31 mouse cellular contexts compared by ENCODE assay signal in the genomic region with DNA sequence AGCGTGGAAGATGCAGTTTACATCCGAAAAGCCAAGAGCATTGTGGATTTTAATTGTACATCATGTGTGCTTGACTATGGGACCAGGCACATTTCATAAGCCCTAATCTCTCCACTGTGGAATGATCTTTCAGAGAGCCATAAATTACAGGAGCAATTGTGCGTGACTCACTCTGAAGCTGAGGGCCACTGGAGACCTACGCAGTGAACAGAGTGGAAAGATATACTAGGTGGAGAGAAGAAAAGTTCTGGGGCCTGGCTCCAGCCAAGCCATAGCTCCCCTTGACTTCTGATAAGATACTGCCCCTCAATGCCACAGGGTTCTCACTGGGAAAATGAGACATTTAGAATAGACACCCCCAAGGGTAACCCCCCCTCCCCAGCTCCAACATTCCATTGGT. TPM values are rescaled to one million over a fixed set of nuclear protein-coding genes. Genes with fewer than 3 reads are reported as not detected.
A peak's percentile ranks its signal among the peaks of the same experiment; 100 is the strongest.
DNase-seq lines count a peak whose midpoint lies in the region; ATAC-seq and TF ChIP-seq lines count a peak whose summit lies in the region.
"Had no signal": no experiment of that assay in that cellular context is flagged by ENCODE, and none has a peak within 500 bp of the region (broad histone marks: within the 10 kb centered on the region; RNA-seq: fewer than 3 reads in every experiment).

No protein-coding gene starts in this region.

- peak; percentile 72 for DNase-seq in adrenal gland, adult 2 months
- no peak for DNase-seq in adrenal gland, postnatal 4 days (ENCODE audit: low spot score in 2 of 2)
- DNase-seq in kidney, adult 18-20 months, result no peak
- DNase-seq in Patski (ENCODE audit: low read depth, low spot score), result no peak
- peak; percentile 17 for DNase-seq in mesoderm, embryonic 11.5 days (ENCODE audit: low read depth, low spot score)
- no peak for DNase-seq in midbrain, postnatal 0 days (ENCODE audit: low spot score)
- DNase-seq in layer of hippocampus, adult 9-11 months, result no peak
- DNase-seq: cerebellum, adult 2 months; cerebellum, postnatal 36 days; embryo, embryonic 11 days; gastrocnemius, postnatal 10 days; heart, adult 18-20 months; kidney, adult 9 months; kidney, postnatal 25 days; layer of hippocampus, postnatal 36 days; liver, postnatal 0 days; right cerebral cortex, postnatal 14 days; spleen, adult 18-20 months; thymus, postnatal 25 days had no signal

- H3K9ac ChIP-seq in kidney, embryonic 16.5 days (replicated peaks; ENCODE audit: low read length), result no peak overlapping the region
- no peak overlapping the region for H3K9ac ChIP-seq in midbrain, postnatal 0 days (replicated peaks; ENCODE audit: low read length, poor library complexity, severe bottlenecking)
- H3K9ac ChIP-seq: embryonic facial prominence, embryonic 13.5 days; heart, embryonic 12.5 days; hindbrain, embryonic 12.5 days; limb, embryonic 12.5 days; liver, postnatal 0 days; midbrain, embryonic 13.5 days had no signal

- CTCF ChIA-PET in Patski (lab: Charles Lee), result no interaction called here

- H3K4me2 ChIP-seq in kidney, embryonic 16.5 days (replicated peaks; ENCODE audit: low read depth, low read length), result no peak overlapping the region
- no peak overlapping the region for H3K4me2 ChIP-seq in midbrain, postnatal 0 days (ENCODE audit: low read depth, low read length, poor library complexity, severe bottlenecking)
- H3K4me2 ChIP-seq: embryonic facial prominence, embryonic 13.5 days; heart, embryonic 12.5 days; hindbrain, embryonic 12.5 days; limb, embryonic 12.5 days; liver, embryonic 11.5 days; midbrain, embryonic 13.5 days had no signal

- 52% methylated on average over 4 of the region's 4 CpGs for WGBS in kidney, embryonic 16.5 days
- WGBS in midbrain, postnatal 0 days, result 87% methylated on average over 4 of the region's 4 CpGs

- POLR2A ChIA-PET in Patski (lab: Charles Lee), result no interaction called here

- no peaks in the 10 kb centered on the region for H3K9me3 ChIP-seq in kidney, embryonic 16.5 days (ENCODE audit: low read length)
- no peaks in the 10 kb centered on the region for H3K9me3 ChIP-seq in midbrain, postnatal 0 days (ENCODE audit: low read length)
- H3K9me3 ChIP-seq: embryonic facial prominence, embryonic 13.5 days; heart, embryonic 12.5 days; hindbrain, embryonic 12.5 days; limb, embryonic 12.5 days; midbrain, embryonic 13.5 days had no signal

- H3K36me3 ChIP-seq in kidney, embryonic 16.5 days (ENCODE audit: insufficient read depth, low read length), result no peaks in the 10 kb centered on the region
- no peaks in the 10 kb centered on the region for H3K36me3 ChIP-seq in midbrain, postnatal 0 days (ENCODE audit: insufficient read depth, low read length)
- H3K36me3 ChIP-seq: embryonic facial prominence, embryonic 13.5 days; heart, embryonic 12.5 days; hindbrain, embryonic 12.5 days; limb, embryonic 12.5 days; midbrain, embryonic 13.5 days had no signal

- no peak overlapping the region for H3K4me3 ChIP-seq in kidney, embryonic 16.5 days (ENCODE audit: low read length)
- no peak overlapping the region for H3K4me3 ChIP-seq in midbrain, postnatal 0 days (ENCODE audit: low read depth, low read length)
- H3K4me3 ChIP-seq: embryonic facial prominence, embryonic 13.5 days; erythroblast, embryonic 14.5 days; heart, embryonic 12.5 days; hindbrain, embryonic 12.5 days; layer of hippocampus, adult 2 months; limb, embryonic 12.5 days; midbrain, embryonic 13.5 days had no signal

- H3K27me3 ChIP-seq in kidney, embryonic 16.5 days (ENCODE audit: insufficient read depth, low read length), result no peaks in the 10 kb centered on the region
- peaks cover 61% of the 10 kb centered on the region for H3K27me3 ChIP-seq in Patski
- H3K27me3 ChIP-seq in midbrain, postnatal 0 days (ENCODE audit: insufficient read depth, low read length), result 0 out of 2 replicates have a peak, but pooled peaks cover 5% of the 10 kb centered on the region
- H3K27me3 ChIP-seq: embryonic facial prominence, embryonic 13.5 days; hindbrain, embryonic 12.5 days; limb, embryonic 12.5 days had no signal

- in situ Hi-C loops in Patski (cut with MboI; ENCODE audit: low pct_unique_long_range_greater_than_20kb), result no loop called here

- no peak overlapping the region for H3K27ac ChIP-seq in kidney, embryonic 16.5 days (ENCODE audit: low read length)
- no peak overlapping the region for H3K27ac ChIP-seq in midbrain, postnatal 0 days (ENCODE audit: low read depth, low read length)
- H3K27ac ChIP-seq: embryonic facial prominence, embryonic 13.5 days; hindbrain, embryonic 12.5 days; layer of hippocampus, adult 2 months; limb, embryonic 12.5 days; midbrain, embryonic 13.5 days had no signal

- 0 out of 2 replicates have a peak, but pooled peaks have one; percentile 31 for ATAC-seq in kidney, embryonic 16.5 days (ENCODE audit: low FRiP score, low TSS enrichment)
- ATAC-seq in Patski, result peak; percentile 45
- no peak for ATAC-seq in midbrain, postnatal 0 days (ENCODE audit: low FRiP score)
- ATAC-seq: forebrain, embryonic 14.5 days; liver, postnatal 0 days; lung, postnatal 0 days; midbrain, embryonic 13.5 days had no signal

- no peak for TF ChIP-seq CTCF in Patski (IDR thresholded peaks at IDR 0.05)
- TF ChIP-seq CTCF in midbrain, postnatal 0 days (IDR thresholded peaks at IDR 0.05), result no peak

- peaks cover 8% of the 10 kb centered on the region for H3K4me1 ChIP-seq in kidney, embryonic 16.5 days (ENCODE audit: insufficient read depth, low read length)
- H3K4me1 ChIP-seq in midbrain, postnatal 0 days (ENCODE audit: insufficient read depth, low read length), result no peaks in the 10 kb centered on the region
- H3K4me1 ChIP-seq: embryonic facial prominence, embryonic 13.5 days; heart, embryonic 12.5 days; limb, embryonic 12.5 days had no signal

RNA-seq across cellular contexts. Expression of a gene that starts 13.7 kb away (rescaled TPM):
- not detected for total RNA-seq in adrenal gland, adult 2 months (2021)
- 0.11 and 0.12 TPM in 2 replicates for polyA plus RNA-seq in adrenal gland, adult 2 months (2012; rRNA removed)
- total RNA-seq in adrenal gland, postnatal 4 days (2021), result under 1 TPM; 0.11 to 0.53 TPM
- polyA plus RNA-seq in kidney, embryonic 16.5 days (2015; fragmentation: Nextera tagmentation; extraction: Ambion mirVana), result 0.06 TPM in 1 of 2 replicates, not detected in the other
- polyA plus RNA-seq in Patski (2021), result 0.03 TPM
- total RNA-seq in midbrain, postnatal 0 days (2014; rRNA removed), result 0.71 and 1.2 TPM in 2 replicates
- 0.48 and 0.56 TPM in 2 replicates for polyA plus RNA-seq in midbrain, postnatal 0 days (2015; fragmentation: Nextera tagmentation; extraction: Ambion mirVana)
- polyA plus RNA-seq: erythroblast, embryonic 14.5 days; intestine, embryonic 14.5 days; liver, embryonic 11.5 days; liver, postnatal 0 days; lung, postnatal 0 days had no signal

Comparison
In these comparisons a context has a peak if more than half of its experiments do, and no peak if none do; other contexts are left out.
1. DNase-seq: peak in adrenal gland, adult 2 months (single experiment) and mesoderm, embryonic 11.5 days (single experiment); none in adrenal gland, postnatal 4 days (0 of 2), kidney, adult 18-20 months (single experiment), Patski (single experiment), midbrain, postnatal 0 days (single experiment) and layer of hippocampus, adult 9-11 months (single experiment).